Mouse (Mus musculus): ENCODE data around the gene Rps4x. TPM values are rescaled to one million over a fixed set of nuclear protein-coding genes. Genes with fewer than 3 reads are reported as not detected.
A peak's percentile ranks its signal among the peaks of the same experiment; 100 is the strongest.

The Rps4x gene
- polyA plus RNA-seq, 1 experiment from 2014 or later: 632 TPM

DNA sequence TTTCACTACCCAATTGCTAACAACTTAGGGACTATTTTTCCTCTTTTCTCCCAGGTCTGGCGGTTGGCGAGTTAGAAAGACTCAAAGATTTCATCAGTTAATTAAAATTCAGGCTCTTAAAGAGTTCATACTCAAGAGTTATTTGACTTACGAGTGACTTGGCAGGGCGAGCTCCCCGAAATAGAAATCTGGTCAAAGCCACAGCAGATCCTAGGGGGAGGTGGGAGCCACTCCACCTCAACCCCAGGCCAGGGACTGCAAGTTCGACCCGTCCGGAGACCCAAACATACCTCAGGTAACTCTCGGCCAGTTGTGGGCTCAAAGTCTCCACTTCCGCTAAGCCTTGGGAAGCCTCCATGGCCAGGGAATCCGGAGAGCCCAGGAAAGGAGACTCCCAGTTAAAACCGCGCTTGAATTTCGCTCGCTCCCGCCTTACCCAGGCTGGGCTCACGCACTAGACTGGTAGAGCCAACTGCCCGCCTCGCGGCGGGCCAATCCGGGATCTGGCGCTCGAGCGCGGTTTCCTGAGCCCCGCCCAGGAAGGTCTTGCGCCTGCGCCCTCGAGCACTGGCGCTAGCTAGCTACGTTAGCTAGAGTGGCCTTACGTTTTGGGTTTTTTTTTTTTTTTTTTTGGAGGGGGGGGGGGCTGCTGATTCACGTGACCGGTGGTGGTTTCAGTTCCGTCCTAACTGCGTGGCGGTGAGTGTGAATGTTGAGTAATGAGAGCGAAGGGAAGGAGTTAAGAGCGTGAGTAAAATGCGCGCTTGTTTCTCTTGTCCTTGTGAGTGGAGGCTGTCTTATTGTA lies 32.4 kb downstream of the Rps4x start, which contains the start of gene Ercc6l:
TSS of gene Ercc6l (minus strand) at position 474 of the 805 bp plus-strand sequence.
- no peaks in the 10 kb centered on the region for H3K27me3 ChIP-seq (replicated peaks; ENCODE audit: insufficient read depth, low read length)

GRCm38 (mm10) chrX:102141157-102141556 lies 48.0 kb downstream of the Rps4x start:
- TF ChIP-seq EP300 (IDR thresholded peaks at IDR 0.05): no peak
- no peak for TF ChIP-seq CTCF (IDR thresholded peaks at IDR 0.05)
- H3K4me2 ChIP-seq (replicated peaks; ENCODE audit: low read depth, low read length): no peak overlapping the region
- no peak overlapping the region for H3K9ac ChIP-seq (replicated peaks; ENCODE audit: low read depth)
- H3K36me3 ChIP-seq (ENCODE audit: insufficient read depth, low read length): no peaks in the 10 kb centered on the region
- DNase-seq (ENCODE audit: low spot score) (peak; percentile 29), ATAC-seq (peak; percentile 64)
- no peaks in the 10 kb centered on the region for H3K9me3 ChIP-seq (ENCODE audit: low read length)
- H3K4me3 ChIP-seq (ENCODE audit: low read depth, low read length): no peak overlapping the region
- no peaks in the 10 kb centered on the region for H3K4me1 ChIP-seq (ENCODE audit: insufficient read depth, low read depth, low read length)
- H3K27ac ChIP-seq (ENCODE audit: low read length): no peak overlapping the region
- 43% methylated on average over 1 of the region's 1 CpGs for WGBS
- no peaks in the 10 kb centered on the region for H3K27me3 ChIP-seq (replicated peaks; ENCODE audit: insufficient read depth, low read length)

More for the DNA sequence above, 32.4 kb downstream of the Rps4x start, which contains the start of gene Ercc6l:
- DNase-seq (ENCODE audit: low spot score): peak; percentile 93
- H3K36me3 ChIP-seq (ENCODE audit: insufficient read depth, low read length): no peaks in the 10 kb centered on the region
- peak; percentile 99 for ATAC-seq
- no peak within 1 kb of the TSS for H3K9ac ChIP-seq (replicated peaks; ENCODE audit: low read depth)
- no peaks in the 10 kb centered on the region for H3K9me3 ChIP-seq (ENCODE audit: low read length)
- peak within 1 kb of the TSS; percentile 79 for H3K27ac ChIP-seq (ENCODE audit: low read length)
- peak within 1 kb of the TSS; percentile 37 for H3K4me3 ChIP-seq (ENCODE audit: low read depth, low read length)
- H3K4me2 ChIP-seq (replicated peaks; ENCODE audit: low read depth, low read length): peak within 1 kb of the TSS; percentile 57
- TF ChIP-seq EP300 (IDR thresholded peaks at IDR 0.05) (peak; percentile 35; the same call in 1 of the 2 replicates), CTCF (IDR thresholded peaks at IDR 0.05) (no peak)
- 6% methylated on average over 40 of the region's 42 CpGs for WGBS
- no peaks in the 10 kb centered on the region for H3K4me1 ChIP-seq (ENCODE audit: insufficient read depth, low read depth, low read length)

Other genes starting within 250 kb of the Rps4x start
- 1.5 and 1.7 TPM in 2 replicates for gene Rtl5, start 118.1 kb downstream of the Rps4x start, polyA plus RNA-seq (2015; fragmentation: Nextera tagmentation; extraction: Ambion mirVana)
- gene Pin4, start 69.9 kb downstream of the Rps4x start, polyA plus RNA-seq (2015; fragmentation: Nextera tagmentation; extraction: Ambion mirVana): 41.4 and 58.7 TPM in 2 replicates
- 0.87 and 1.1 TPM in 2 replicates for gene Ercc6l, start 32.3 kb downstream of the Rps4x start, polyA plus RNA-seq (2015; fragmentation: Nextera tagmentation; extraction: Ambion mirVana)
- gene Cited1, start 62.8 kb upstream of the Rps4x start, polyA plus RNA-seq (2015; fragmentation: Nextera tagmentation; extraction: Ambion mirVana): 3.3 and 3.6 TPM in 2 replicates

All from lung, postnatal 0 days (tissue).